Mouse (Mus musculus): Measurements from ENCODE around the gene Grm4. TPM values are rescaled to one million over a fixed set of nuclear protein-coding genes. Genes with fewer than 3 reads are reported as not detected.
A peak's percentile ranks its signal among the peaks of the same experiment; 100 is the strongest.

Grm4 gene
- total and polyA plus RNA-seq, 3 experiments = 0.13 to 0.47 (median 0.16) TPM

DNA sequence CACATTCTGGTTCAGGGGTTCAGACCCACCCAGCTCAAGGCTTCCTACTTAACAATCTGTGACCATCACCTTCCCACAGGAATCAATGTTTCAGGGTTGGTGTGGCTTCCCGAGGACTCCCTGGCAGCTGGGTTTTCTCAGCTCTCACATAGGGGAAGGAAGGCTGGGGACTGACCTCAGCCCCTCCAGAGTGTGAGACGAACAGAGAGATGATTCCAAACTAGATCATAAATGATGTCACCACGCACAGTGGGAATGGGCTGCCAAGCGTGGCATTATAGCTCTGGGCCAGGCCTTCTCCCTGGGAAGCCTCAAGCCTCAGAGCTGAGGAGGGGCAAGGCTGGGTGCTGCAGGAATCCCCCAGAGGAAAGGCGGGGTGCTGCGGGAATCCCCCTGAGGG lies 96.8 kb downstream of the Grm4 start:
- intact Hi-C loops (cut with DNase I) = no loop called here
- Histone ChIP-seq H3K4me3 (no peak overlapping the region), H3K79me2 (replicated peaks; ENCODE audit: control insufficient read depth, insufficient read depth, low read length) (no peaks in the 10 kb centered on the region), H3K9ac (ENCODE audit: low read depth, low read length) (no peak overlapping the region), H3K36me3 (ENCODE audit: control insufficient read depth, insufficient read depth, low read length) (no peaks in the 10 kb centered on the region), H3K4me1 (ENCODE audit: control insufficient read depth, insufficient read depth, low read length) (no peaks in the 10 kb centered on the region), H3K27me3 (ENCODE audit: control insufficient read depth, insufficient read depth, low read length) (no peaks in the 10 kb centered on the region), H3K27ac (no peak overlapping the region)
- 76% methylated on average over 6 of the region's 6 CpGs for WGBS
- no peak for TF ChIP-seq CTCF (IDR thresholded peaks at IDR 0.05)
- no peak for TF ChIP-seq EP300 (IDR thresholded peaks at IDR 0.05; ENCODE audit: insufficient read depth, low read depth, low read length)
- no peak for TF ChIP-seq POLR2A (IDR thresholded peaks at IDR 0.05; ENCODE audit: insufficient read depth, low read depth, low read length)
- DNase-seq = no peak

DNA sequence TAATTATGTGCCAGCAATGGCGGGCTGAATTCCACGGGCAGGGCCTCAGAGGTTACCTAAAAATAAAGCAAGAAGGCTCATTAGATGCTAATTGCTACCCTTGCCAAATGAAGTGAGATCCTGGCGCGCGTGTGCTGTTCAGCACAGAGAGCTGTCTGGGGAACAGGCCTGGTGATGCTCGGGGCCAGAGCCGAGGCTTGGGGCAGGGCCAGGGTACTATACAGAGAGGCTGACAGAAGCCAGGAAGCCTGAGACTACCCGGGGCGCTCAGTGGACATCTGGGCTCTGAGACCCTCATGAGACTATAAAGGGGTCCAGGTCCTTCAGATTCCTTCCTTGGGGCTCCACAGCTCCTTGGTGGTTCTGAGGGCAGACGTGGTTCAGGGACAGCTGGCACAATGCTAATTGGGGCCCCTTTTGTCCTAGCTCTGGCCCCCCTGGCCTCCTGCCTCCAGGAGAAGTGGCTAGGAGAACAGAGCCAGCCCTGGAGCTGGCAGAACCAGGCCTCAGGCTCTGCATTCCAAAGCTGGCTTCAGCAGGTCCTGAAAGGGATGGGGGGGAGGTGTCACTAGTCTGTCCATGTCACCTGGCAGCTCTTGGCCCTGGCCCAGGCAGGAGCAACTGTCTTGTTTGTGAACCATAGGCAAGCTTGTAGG lies 98.3 kb downstream of the Grm4 start:
- DNase-seq = peak; percentile 49 to 75
- H3K4me3 ChIP-seq = no peak overlapping the region
- intact Hi-C loops (cut with DNase I) = no loop called here
- peak overlapping the region; percentile 54 for H3K27ac ChIP-seq
- no peak overlapping the region for H3K9ac ChIP-seq (ENCODE audit: low read depth, low read length)
- TF ChIP-seq CTCF (IDR thresholded peaks at IDR 0.05) = no peak
- TF ChIP-seq EP300 (IDR thresholded peaks at IDR 0.05; ENCODE audit: insufficient read depth, low read depth, low read length) = no peak
- TF ChIP-seq POLR2A (IDR thresholded peaks at IDR 0.05; ENCODE audit: insufficient read depth, low read depth, low read length) = no peak
- no peaks in the 10 kb centered on the region for H3K27me3 ChIP-seq (ENCODE audit: control insufficient read depth, insufficient read depth, low read length)
- H3K36me3 ChIP-seq (ENCODE audit: control insufficient read depth, insufficient read depth, low read length) = no peaks in the 10 kb centered on the region
- WGBS = 15% methylated on average over 10 of the region's 10 CpGs
- no peaks in the 10 kb centered on the region for H3K4me1 ChIP-seq (ENCODE audit: control insufficient read depth, insufficient read depth, low read length)
- no peaks in the 10 kb centered on the region for H3K79me2 ChIP-seq (replicated peaks; ENCODE audit: control insufficient read depth, insufficient read depth, low read length)

DNA sequence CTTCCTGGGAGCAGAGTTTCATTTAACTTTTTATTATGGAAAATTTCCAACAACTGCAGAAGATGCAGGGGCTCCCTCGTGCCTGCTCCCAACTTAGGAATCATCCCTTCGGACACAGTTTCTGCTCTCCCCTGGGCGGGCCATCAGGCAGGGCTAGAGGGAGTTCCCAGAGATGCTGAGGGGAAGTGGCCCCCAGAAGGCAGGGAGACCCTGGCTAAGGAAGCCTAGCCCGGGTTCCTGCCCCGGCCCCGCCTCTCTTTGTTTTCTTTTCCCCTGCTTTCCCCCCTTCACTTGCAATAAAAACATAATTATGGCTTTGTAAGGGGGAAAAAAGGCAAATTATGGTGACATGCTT lies 98.9 kb downstream of the Grm4 start:
- Histone ChIP-seq H3K27ac (peak overlapping the region; percentile 49; the same call in 1 of the 2 replicates), H3K36me3 (ENCODE audit: control insufficient read depth, insufficient read depth, low read length) (no peaks in the 10 kb centered on the region)

DNA sequence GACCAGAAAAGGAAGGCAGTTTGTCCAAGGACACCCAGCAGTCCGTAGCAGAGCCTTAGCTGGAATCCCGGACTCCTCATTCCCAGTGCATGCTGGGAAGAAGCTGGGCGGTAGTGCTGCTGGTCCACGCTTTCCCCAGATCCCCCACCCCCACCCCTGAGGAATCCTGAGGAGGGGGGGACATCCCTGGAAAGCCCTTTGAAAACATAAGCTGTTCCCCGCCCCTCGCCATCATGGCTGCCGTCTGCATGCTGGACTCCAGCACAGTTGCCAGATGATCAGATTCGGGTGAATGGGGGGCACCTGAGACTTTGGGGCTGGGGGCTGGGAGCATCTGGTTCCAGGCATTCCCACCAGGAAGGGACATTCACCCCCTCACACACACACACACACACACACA lies 99.4 kb downstream of the Grm4 start:
- Histone ChIP-seq H3K27ac (no peak overlapping the region), H3K4me3 (no peak overlapping the region), H3K4me1 (ENCODE audit: control insufficient read depth, insufficient read depth, low read length) (no peaks in the 10 kb centered on the region), H3K79me2 (replicated peaks; ENCODE audit: control insufficient read depth, insufficient read depth, low read length) (no peaks in the 10 kb centered on the region), H3K27me3 (ENCODE audit: control insufficient read depth, insufficient read depth, low read length) (no peaks in the 10 kb centered on the region), H3K36me3 (ENCODE audit: control insufficient read depth, insufficient read depth, low read length) (no peaks in the 10 kb centered on the region), H3K9ac (ENCODE audit: low read depth, low read length) (no peak overlapping the region)
- DNase-seq = no peak
- TF ChIP-seq POLR2A (IDR thresholded peaks at IDR 0.05; ENCODE audit: insufficient read depth, low read depth, low read length) (no peak), CTCF (IDR thresholded peaks at IDR 0.05) (no peak), EP300 (IDR thresholded peaks at IDR 0.05; ENCODE audit: insufficient read depth, low read depth, low read length) (no peak)
- intact Hi-C loops (cut with DNase I) = no loop called here
- 67% methylated on average over 8 of the region's 8 CpGs for WGBS

More for the DNA sequence above, 98.9 kb downstream of the Grm4 start:
- H3K27me3 ChIP-seq (ENCODE audit: control insufficient read depth, insufficient read depth, low read length) = no peaks in the 10 kb centered on the region
- H3K4me1 ChIP-seq (ENCODE audit: control insufficient read depth, insufficient read depth, low read length) = no peaks in the 10 kb centered on the region
- no peak overlapping the region for H3K4me3 ChIP-seq
- intact Hi-C loops (cut with DNase I) = no loop called here
- TF ChIP-seq CTCF (IDR thresholded peaks at IDR 0.05) = no peak
- TF ChIP-seq POLR2A (IDR thresholded peaks at IDR 0.05; ENCODE audit: insufficient read depth, low read depth, low read length) = no peak
- no peak for TF ChIP-seq EP300 (IDR thresholded peaks at IDR 0.05; ENCODE audit: insufficient read depth, low read depth, low read length)
- 15% methylated on average over 6 of the region's 6 CpGs for WGBS
- peak in 1 of 2 experiments; percentile 6 for DNase-seq
- no peak overlapping the region for H3K9ac ChIP-seq (ENCODE audit: low read depth, low read length)
- no peaks in the 10 kb centered on the region for H3K79me2 ChIP-seq (replicated peaks; ENCODE audit: control insufficient read depth, insufficient read depth, low read length)

DNA sequence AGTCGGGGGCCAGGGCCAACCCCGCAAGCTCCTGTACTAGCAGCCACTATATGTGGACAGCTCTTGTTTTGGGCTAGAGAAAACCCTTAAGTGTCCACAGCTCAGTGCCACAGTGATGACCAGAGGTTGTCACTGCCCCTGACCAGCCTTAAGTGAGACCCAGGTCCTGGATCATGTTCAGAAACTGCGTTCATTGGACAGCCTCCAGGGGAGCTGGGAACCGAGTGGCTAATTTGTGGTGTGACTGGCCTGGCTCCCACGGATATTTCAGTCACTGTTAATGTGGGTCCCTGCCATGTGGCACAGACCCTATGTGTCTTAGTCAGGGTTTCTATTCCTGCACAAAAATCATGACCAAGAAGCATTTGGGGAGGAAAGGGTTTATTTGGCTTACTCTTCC lies 112.2 kb downstream of the Grm4 start:
- no peak for DNase-seq
- 49% methylated on average over 5 of the region's 5 CpGs for WGBS
- H3K36me3 ChIP-seq (ENCODE audit: control insufficient read depth, insufficient read depth, low read length) = no peaks in the 10 kb centered on the region
- no peak overlapping the region for H3K27ac ChIP-seq
- no peak overlapping the region for H3K9ac ChIP-seq (ENCODE audit: low read depth, low read length)
- H3K79me2 ChIP-seq (replicated peaks; ENCODE audit: control insufficient read depth, insufficient read depth, low read length) = no peaks in the 10 kb centered on the region
- H3K4me3 ChIP-seq = no peak overlapping the region
- no peaks in the 10 kb centered on the region for H3K27me3 ChIP-seq (ENCODE audit: control insufficient read depth, insufficient read depth, low read length)
- no peak for TF ChIP-seq POLR2A (IDR thresholded peaks at IDR 0.05; ENCODE audit: insufficient read depth, low read depth, low read length)
- TF ChIP-seq CTCF (IDR thresholded peaks at IDR 0.05) = no peak
- TF ChIP-seq EP300 (IDR thresholded peaks at IDR 0.05; ENCODE audit: insufficient read depth, low read depth, low read length) = no peak
- intact Hi-C loops (cut with DNase I) = no loop called here
- H3K4me1 ChIP-seq (ENCODE audit: control insufficient read depth, insufficient read depth, low read length) = no peaks in the 10 kb centered on the region

DNA sequence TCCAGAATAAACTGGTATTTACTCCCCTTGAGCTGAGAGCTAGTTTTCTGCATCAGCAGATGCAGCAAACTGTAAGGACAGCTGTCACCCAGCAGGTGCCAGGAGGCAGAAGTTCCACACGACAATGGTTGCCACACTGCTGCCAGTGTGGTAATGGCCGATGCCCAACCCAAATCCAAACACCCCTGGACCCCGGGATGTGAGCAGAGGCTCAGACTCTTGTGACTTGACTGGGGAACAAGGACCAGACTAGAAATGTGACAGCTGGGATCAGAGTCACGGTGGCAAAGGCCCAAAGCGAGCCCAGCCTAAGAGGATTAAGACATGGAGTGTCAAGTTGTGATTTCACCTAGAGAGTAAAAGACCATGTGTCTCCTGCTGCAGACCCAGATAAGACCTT lies 112.7 kb downstream of the Grm4 start:
- WGBS = 46% methylated on average over 5 of the region's 5 CpGs
- no peak for TF ChIP-seq EP300 (IDR thresholded peaks at IDR 0.05; ENCODE audit: insufficient read depth, low read depth, low read length)
- TF ChIP-seq CTCF (IDR thresholded peaks at IDR 0.05) = no peak
- TF ChIP-seq POLR2A (IDR thresholded peaks at IDR 0.05; ENCODE audit: insufficient read depth, low read depth, low read length) = no peak

More for the DNA sequence above, 112.7 kb downstream of the Grm4 start:
- no peaks in the 10 kb centered on the region for H3K4me1 ChIP-seq (ENCODE audit: control insufficient read depth, insufficient read depth, low read length)
- DNase-seq = no peak
- intact Hi-C loops (cut with DNase I) = no loop called here
- H3K9ac ChIP-seq (ENCODE audit: low read depth, low read length) = no peak overlapping the region
- no peak overlapping the region for H3K27ac ChIP-seq
- no peak overlapping the region for H3K4me3 ChIP-seq
- H3K36me3 ChIP-seq (ENCODE audit: control insufficient read depth, insufficient read depth, low read length) = no peaks in the 10 kb centered on the region
- no peaks in the 10 kb centered on the region for H3K79me2 ChIP-seq (replicated peaks; ENCODE audit: control insufficient read depth, insufficient read depth, low read length)
- no peaks in the 10 kb centered on the region for H3K27me3 ChIP-seq (ENCODE audit: control insufficient read depth, insufficient read depth, low read length)

Data from heart, adult 2 months (tissue).